Mouse (Mus musculus) stomach, embryonic 16.5 days (tissue): Measurements from ENCODE around the gene Phyhipl. TPM values are rescaled to one million over a fixed set of nuclear protein-coding genes. Genes with fewer than 3 reads are reported as not detected.

ENCODE experiments used
- ATAC-seq: fragments of 200-750 bp; cut with Nextera tagmentation; 2 replicates; pipeline ENCODE4 v1.8.0; 2017; ENCODE audit warnings: moderate number of reproducible peaks, moderate TSS enrichment; ENCODE audit not compliant: insufficient read depth, low FRiP score
- H3K27ac ChIP-seq: fragments of 300-500 bp; sonication (generic); 2 replicates; pipeline ENCODE4 v1.5.1; 2014; ENCODE audit warnings: low read length
- H3K27me3 ChIP-seq: fragments of 300-500 bp; sonication (generic); 2 replicates; pipeline ENCODE4 v1.6.1; 2014; ENCODE audit warnings: low read length, control low read depth, mixed read lengths; ENCODE audit not compliant: control insufficient read depth, insufficient read depth
- H3K36me3 ChIP-seq: fragments of 300-500 bp; sonication (generic); 2 replicates; pipeline ENCODE4 v1.6.1; 2014; ENCODE audit warnings: low read length; ENCODE audit not compliant: control insufficient read depth, insufficient read depth
- H3K4me1 ChIP-seq: fragments of 300-500 bp; sonication (generic); 2 replicates; pipeline ENCODE4 v1.6.1; 2014; ENCODE audit warnings: low read length, control low read depth, mixed read lengths; ENCODE audit not compliant: control insufficient read depth, insufficient read depth
- H3K4me2 ChIP-seq: fragments of 300-500 bp; sonication (generic); 2 replicates; pipeline ENCODE4 v1.6.1; 2014; ENCODE audit warnings: low read depth, low read length, mixed read lengths
- H3K4me3 ChIP-seq: fragments of 300-500 bp; sonication (generic); replicated peaks from 2 replicates; pipeline ENCODE4 v1.5.1; 2014; ENCODE audit warnings: mild to moderate bottlenecking, low read length
- H3K9ac ChIP-seq: fragments of 300-500 bp; sonication (generic); 2 replicates; pipeline ENCODE4 v1.6.1; 2014; ENCODE audit warnings: low read length
- H3K9me3 ChIP-seq: fragments of 300-500 bp; sonication (generic); replicated peaks from 2 replicates; pipeline ENCODE4 v1.6.1; 2016; ENCODE audit warnings: low read length, control low read depth; ENCODE audit not compliant: control insufficient read depth
- WGBS: fragments of 180-500 bp; shearing (Covaris S2); extraction: QIAGEN DNeasy Blood & Tissue Kit; methylation state at CpG from one replicate; pipeline ENCODE4 v1.1.7; 2014; 5-methylcytosine and 5-hydroxymethylcytosine counted together
- polyA plus RNA-seq: library from polyadenylated mRNA; unstranded; fragments of >200 nt; fragmentation: Nextera tagmentation; extraction: Ambion mirVana; gene quantifications from 2 replicates; pipeline ENCODE4 v1.2.1, GENCODE M21; 2015

Phyhipl gene
- polyA plus RNA-seq, 1 experiment from 2014 or later: 2.8 TPM

DNA sequence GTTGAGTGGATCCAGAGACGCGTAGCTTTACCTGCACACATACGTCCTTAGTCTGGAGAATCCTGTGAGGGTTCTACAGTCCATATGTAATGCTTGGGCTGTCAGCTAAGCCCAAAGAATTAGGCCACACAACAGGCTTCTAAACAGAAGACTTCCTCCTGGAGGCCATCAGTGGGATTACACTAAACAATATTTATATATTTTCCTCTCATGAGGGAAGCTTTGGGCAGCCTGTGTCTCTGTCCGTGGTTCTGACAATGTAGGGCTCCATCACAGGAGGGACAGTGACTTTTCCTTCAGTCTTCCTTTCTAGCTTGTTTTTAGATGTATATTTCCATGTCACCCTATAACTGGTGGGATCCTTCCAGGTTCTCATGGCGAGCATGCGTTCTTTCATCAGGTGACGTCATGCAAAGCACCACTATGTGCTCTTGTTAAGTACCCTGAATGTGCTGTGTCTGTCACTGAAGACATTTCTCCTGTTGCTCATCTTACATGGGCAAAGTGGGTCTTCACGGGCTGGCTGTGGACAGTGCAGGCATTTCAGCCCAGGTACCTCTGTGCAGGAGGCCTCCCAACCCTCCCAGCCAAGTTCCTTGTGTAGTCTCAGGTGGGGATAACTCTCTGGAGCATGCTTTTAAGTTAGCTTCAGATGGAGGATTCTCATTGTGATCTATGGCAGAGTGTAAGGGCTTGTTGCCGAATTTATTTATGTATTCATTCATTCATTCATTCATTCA lies 115.1 kb downstream of the Phyhipl start:
- Histone ChIP-seq H3K27me3 (no peaks in the 10 kb centered on the region), H3K36me3 (no peaks in the 10 kb centered on the region), H3K9ac (no peak overlapping the region), H3K27ac (no peak overlapping the region), H3K4me1 (no peaks in the 10 kb centered on the region), H3K4me3 (no peak overlapping the region), H3K4me2 (no peak overlapping the region), H3K9me3 (no peaks in the 10 kb centered on the region)
- 83% methylated on average over 9 of the region's 9 CpGs for WGBS
- no peak for ATAC-seq

DNA sequence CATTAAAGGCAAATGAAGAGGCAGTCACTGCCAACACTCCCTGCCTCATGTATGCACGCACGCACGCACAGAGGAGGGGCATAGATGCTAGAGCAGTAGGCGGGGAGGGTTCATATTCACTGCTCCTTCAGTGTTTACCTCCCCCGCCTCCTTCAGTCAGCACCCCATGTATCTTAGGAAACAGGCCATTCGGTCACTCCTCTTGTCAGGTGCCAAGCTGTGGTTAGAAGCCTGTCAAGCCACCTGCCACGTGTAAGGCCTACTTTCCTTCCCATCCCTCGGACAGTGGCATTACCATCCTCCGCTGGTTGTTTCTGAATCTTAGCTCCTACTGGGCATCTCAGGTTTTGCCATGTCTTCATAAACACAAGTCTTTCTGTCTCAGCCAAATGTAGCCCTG lies 116.5 kb downstream of the Phyhipl start:
- no peak overlapping the region for H3K4me2 ChIP-seq
- no peak overlapping the region for H3K27ac ChIP-seq
- H3K36me3 ChIP-seq: no peaks in the 10 kb centered on the region
- H3K4me1 ChIP-seq: no peaks in the 10 kb centered on the region
- no peak for ATAC-seq
- H3K9ac ChIP-seq: no peak overlapping the region
- no peak overlapping the region for H3K4me3 ChIP-seq
- no peaks in the 10 kb centered on the region for H3K27me3 ChIP-seq
- no peaks in the 10 kb centered on the region for H3K9me3 ChIP-seq
- 91% methylated on average over 9 of the region's 9 CpGs for WGBS

DNA sequence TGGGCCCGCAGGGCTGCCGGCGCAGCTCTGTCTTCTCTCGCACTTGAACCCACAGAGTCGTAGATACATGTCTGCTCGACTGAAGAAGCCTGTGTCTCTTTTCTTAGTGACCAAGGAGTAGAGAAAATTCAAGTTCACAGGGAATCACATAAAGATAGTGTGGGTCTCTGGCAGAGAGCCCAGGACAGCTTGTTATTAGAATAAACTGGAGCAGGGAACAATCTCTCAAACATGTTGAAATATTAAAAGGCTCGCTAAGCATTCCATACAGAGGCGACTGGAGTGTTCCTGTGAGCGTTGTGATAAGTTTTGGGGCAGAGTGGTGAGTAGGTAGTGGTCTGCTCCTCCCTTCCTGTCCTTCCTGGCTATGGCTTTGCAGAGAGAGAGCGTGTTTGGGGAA lies 118.1 kb downstream of the Phyhipl start:
- Histone ChIP-seq H3K27me3 (no peaks in the 10 kb centered on the region), H3K9ac (no peak overlapping the region), H3K9me3 (no peaks in the 10 kb centered on the region), H3K4me3 (no peak overlapping the region), H3K27ac (no peak overlapping the region), H3K36me3 (no peaks in the 10 kb centered on the region), H3K4me2 (no peak overlapping the region), H3K4me1 (no peaks in the 10 kb centered on the region)
- no peak for ATAC-seq
- 77% methylated on average over 10 of the region's 10 CpGs for WGBS

DNA sequence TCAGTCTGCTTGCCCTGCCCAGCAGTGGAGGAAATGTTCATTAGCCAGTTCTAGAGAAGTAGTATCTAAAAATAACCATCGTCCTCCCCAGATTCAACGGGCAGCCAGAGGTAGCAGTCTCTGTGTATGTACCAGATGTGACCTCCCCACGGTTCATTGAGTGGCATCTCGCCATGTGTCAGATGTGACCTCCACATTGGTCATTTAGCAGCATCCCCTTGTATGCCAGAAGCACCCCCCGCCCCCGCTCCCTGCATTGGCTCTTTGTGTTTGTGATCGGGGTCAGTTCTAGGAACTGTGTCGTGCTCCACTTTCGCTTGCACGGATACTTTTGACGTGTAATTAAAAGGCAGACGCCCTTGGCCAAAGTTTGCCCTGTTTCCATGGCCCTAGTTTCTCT lies 120.4 kb downstream of the Phyhipl start:
- Histone ChIP-seq H3K36me3 (no peaks in the 10 kb centered on the region), H3K27me3 (no peaks in the 10 kb centered on the region), H3K9ac (no peak overlapping the region), H3K9me3 (no peaks in the 10 kb centered on the region), H3K27ac (no peak overlapping the region), H3K4me2 (no peak overlapping the region), H3K4me3 (no peak overlapping the region), H3K4me1 (no peaks in the 10 kb centered on the region)
- ATAC-seq: no peak
- 90% methylated on average over 12 of the region's 12 CpGs for WGBS

DNA sequence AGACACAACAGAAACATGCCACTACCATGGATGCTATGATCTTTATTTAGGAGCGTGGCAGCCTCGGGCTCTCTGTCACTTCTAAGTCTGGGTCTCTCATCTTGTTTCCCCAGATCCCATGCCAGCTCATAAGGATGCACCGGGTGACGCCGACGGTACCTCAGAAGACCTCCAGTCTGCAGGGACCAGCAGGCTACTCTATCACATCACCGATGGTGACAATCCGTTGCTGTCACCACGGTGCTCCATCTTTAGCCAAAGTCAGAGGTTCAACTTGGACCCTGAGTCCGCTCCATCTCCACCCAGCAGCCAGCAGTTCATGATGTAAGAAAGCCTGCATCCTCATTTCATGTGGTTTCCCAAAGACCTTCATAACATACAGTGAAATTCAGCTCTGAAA lies 121.2 kb downstream of the Phyhipl start:
- Histone ChIP-seq H3K27me3 (no peaks in the 10 kb centered on the region), H3K4me3 (no peak overlapping the region), H3K36me3 (no peaks in the 10 kb centered on the region), H3K4me2 (no peak overlapping the region), H3K4me1 (peaks cover 4% of the 10 kb centered on the region; the same call in 1 of the 2 replicates), H3K9ac (no peak overlapping the region), H3K9me3 (no peaks in the 10 kb centered on the region), H3K27ac (no peak overlapping the region)
- 95% methylated on average over 10 of the region's 10 CpGs for WGBS
- ATAC-seq: no peak

DNA sequence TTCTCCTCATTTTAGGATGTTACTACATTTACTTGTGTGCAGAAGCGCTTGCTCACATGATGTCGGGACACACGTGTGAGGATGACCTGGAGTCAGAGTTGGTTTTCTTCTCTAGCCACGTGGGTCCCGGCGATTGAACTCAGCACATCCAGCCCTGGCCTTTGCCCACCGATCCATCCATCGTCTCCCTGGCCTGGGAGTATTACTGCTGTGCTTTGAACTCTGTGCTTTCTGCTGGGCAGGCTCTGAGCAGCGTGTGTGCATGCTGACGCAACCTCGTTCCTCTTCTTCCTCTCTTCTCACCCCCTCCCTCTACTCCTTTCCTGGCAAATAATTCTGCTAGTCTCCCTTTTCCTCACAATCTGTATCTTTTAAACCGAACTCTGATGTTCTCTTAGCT lies 121.8 kb downstream of the Phyhipl start:
- 78% methylated on average over 12 of the region's 12 CpGs for WGBS
- Histone ChIP-seq H3K9ac (no peak overlapping the region), H3K27ac (no peak overlapping the region), H3K27me3 (no peaks in the 10 kb centered on the region), H3K4me2 (no peak overlapping the region), H3K4me3 (no peak overlapping the region), H3K36me3 (no peaks in the 10 kb centered on the region), H3K4me1 (peaks cover 6% of the 10 kb centered on the region; the same call in 1 of the 2 replicates), H3K9me3 (no peaks in the 10 kb centered on the region)
- ATAC-seq: no peak

DNA sequence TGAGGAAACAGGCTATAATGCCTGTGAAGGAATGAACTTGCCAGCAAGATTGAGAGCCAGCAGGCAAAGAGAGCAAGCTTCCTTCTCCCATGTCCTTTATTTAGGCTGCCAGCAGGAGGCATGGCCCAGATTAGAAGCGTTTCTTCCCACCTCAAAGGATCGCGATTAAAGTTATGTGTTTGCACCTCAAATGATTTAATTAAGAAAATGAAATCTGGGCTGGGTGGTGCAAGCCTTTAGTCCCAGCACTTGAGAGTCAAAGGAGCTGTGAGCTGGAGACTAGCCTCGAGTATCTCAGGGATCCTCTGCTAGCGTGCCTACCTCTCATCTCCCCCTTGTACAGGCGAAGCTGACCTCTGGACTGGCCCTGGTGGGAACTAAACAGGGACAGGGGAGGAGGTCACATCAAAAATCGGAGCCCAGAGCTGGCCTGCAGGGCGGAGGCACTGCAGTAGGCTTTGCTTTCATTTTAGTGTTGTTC lies 122.4 kb downstream of the Phyhipl start:
- H3K9me3 ChIP-seq: no peaks in the 10 kb centered on the region
- no peaks in the 10 kb centered on the region for H3K27me3 ChIP-seq
- peaks cover 6% of the 10 kb centered on the region; the same call in 1 of the 2 replicates for H3K4me1 ChIP-seq
- WGBS: 77% methylated on average over 8 of the region's 8 CpGs
- no peak for ATAC-seq
- H3K9ac ChIP-seq: no peak overlapping the region
- no peak overlapping the region for H3K27ac ChIP-seq
- no peak overlapping the region for H3K4me3 ChIP-seq
- H3K36me3 ChIP-seq: no peaks in the 10 kb centered on the region
- no peak overlapping the region for H3K4me2 ChIP-seq

DNA sequence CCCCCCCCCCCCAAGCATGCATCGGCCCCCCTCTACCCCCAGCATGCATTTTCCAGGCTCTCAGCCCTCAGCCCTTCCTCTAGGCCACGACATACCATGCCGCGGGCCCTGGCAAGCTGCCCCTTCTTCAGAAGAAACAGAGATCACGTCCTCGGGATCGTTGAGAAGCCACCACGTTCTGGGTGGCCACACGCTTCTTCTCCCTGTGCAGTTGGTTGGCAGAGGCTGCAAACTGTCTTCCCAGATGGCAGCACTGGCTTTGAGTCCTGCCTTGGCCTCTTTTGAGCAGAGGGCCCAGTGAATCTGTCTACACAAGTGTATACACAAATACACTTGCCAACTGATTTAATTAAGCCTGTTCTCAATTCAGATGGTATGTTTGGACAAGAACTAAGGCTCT lies 123.5 kb downstream of the Phyhipl start:
- H3K4me1 ChIP-seq: peaks cover 6% of the 10 kb centered on the region; the same call in 1 of the 2 replicates
- ATAC-seq: no peak
- no peaks in the 10 kb centered on the region for H3K9me3 ChIP-seq
- H3K27me3 ChIP-seq: no peaks in the 10 kb centered on the region
- no peak overlapping the region for H3K9ac ChIP-seq
- no peak overlapping the region for H3K27ac ChIP-seq
- no peak overlapping the region for H3K4me3 ChIP-seq
- no peaks in the 10 kb centered on the region for H3K36me3 ChIP-seq
- WGBS: 88% methylated on average over 9 of the region's 9 CpGs
- no peak overlapping the region for H3K4me2 ChIP-seq

DNA sequence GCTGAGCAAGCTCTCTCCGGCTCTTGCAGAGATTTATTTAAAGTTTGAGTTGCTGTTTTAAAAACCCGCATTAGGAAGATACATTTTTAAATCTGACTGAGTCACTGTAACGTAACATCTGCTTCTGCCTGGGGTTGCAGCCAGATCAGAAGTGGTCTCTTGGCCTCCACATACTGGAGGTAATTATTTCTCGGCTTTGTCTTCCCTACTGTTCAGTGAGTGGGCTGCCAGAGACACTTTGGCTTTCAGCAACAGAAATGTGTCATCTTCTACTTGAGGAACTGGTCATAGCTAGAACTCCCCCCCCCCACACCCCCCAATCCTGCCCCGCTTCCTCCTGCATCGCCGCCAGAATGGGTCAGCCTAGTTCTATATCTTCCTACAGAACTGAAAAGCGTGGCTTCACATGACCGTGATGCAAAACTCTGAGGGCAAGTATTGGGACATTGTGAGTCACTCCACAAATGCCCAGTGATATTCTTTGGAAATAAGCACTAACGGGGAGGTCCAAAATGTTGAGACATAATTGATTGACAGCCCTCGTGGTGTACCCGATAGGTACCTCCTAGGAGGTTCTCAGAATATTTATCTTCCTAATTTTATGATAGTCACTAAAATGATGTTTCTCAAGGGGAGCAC lies 125.5 kb downstream of the Phyhipl start:
- Histone ChIP-seq H3K4me2 (no peak overlapping the region), H3K9me3 (no peaks in the 10 kb centered on the region), H3K36me3 (no peaks in the 10 kb centered on the region), H3K4me3 (no peak overlapping the region), H3K27ac (no peak overlapping the region), H3K4me1 (peaks cover 6% of the 10 kb centered on the region; the same call in 1 of the 2 replicates), H3K27me3 (no peaks in the 10 kb centered on the region), H3K9ac (no peak overlapping the region)
- peak; percentile 75; the same call in 1 of the 2 replicates for ATAC-seq
- 64% methylated on average over 12 of the region's 12 CpGs for WGBS
